Mouse (Mus musculus): ENCODE data around the gene Aqp5. TPM values are rescaled to one million over a fixed set of nuclear protein-coding genes. Genes with fewer than 3 reads are reported as not detected.
A peak's percentile ranks its signal among the peaks of the same experiment; 100 is the strongest.

The Aqp5 gene
- total RNA-seq, 2 experiments from 2014 or later = 0.32 to 0.62 TPM

DNA sequence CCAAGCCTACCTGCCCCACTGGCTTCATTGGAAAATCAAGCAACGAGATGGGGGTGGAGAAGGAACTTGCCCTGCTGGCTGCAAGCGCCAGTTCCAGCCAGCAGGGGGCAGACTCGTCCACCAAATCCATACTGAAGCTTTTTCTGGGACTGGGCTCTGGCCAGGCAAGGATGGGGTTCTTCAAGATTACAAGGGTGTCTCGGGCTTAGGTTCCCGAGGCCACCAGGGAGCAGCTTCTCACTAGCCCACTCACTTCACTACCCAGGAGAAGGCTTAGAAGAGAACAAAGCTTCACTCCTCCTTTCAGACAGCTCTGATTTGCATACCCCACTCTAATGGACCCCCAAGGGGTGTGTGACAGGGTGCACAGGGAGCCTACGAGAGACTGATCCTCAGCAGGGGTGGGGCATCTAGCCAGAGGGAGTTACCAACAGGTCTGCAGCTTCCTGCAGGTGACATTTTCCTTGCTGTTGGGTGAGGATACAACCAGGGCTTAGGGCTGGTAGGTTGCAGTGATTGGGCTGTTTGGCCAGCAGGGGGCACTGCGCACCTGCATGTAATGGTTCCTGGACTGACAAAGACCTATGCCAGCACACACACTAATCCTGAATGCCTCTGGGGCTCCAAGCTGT, 5.6 kb downstream of the Aqp5 start:
- DNase-seq (ENCODE audit: low spot score in 2 of 2) = peak; percentile 94 to 95

- no peak for DNase-seq (ENCODE audit: low spot score in 2 of 2)
These were observed 6.3 kb downstream of the Aqp5 start for GRCm38 (mm10) chr15:99596841-99597240.

- DNase-seq (ENCODE audit: low spot score in 2 of 2) = no peak
These were observed 7.0 kb downstream of the Aqp5 start for GRCm38 (mm10) chr15:99597596-99597995.

- no peak for DNase-seq (ENCODE audit: low spot score in 2 of 2)
These were observed 8.9 kb downstream of the Aqp5 start for GRCm38 (mm10) chr15:99599245-99600070.

GRCm38 (mm10) chr15:99600986-99601822, 10.6 kb downstream of the Aqp5 start, which contains the start of gene Aqp6:
Gene Aqp6, plus strand, starts transcription at chr15:99601400.
- no peak for DNase-seq (ENCODE audit: low spot score in 2 of 2)

GRCm38 (mm10) chr15:99601823-99602120, 11.2 kb downstream of the Aqp5 start:
- no peak for DNase-seq (ENCODE audit: low spot score in 2 of 2)

- no peak for DNase-seq (ENCODE audit: low spot score in 2 of 2)
These were observed 11.7 kb downstream of the Aqp5 start for GRCm38 (mm10) chr15:99602206-99602820.

DNA sequence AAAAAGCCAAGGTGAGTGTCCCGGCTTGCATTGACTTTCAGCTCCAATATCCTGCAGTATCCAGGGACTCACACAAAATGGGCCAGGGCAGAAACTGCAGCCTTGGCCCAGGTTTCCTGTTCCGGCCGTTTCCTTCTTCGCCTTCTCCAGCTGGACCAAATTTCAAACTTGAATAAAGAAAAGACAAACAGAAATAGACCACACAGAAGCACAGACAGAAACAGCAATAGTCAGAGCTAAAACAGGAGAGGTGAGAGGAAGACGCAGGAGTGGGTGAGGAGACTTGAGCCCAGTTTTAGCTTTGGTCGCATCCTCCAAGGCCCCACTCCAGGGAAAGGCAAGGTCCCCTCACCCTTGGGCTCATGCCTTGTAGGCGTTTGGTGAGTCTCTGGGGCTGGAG, 12.6 kb downstream of the Aqp5 start:
- no peak for DNase-seq (ENCODE audit: low spot score in 2 of 2)

GRCm38 (mm10) chr15:99605595-99605994, 15.0 kb downstream of the Aqp5 start:
- no peak for DNase-seq (ENCODE audit: low spot score in 2 of 2)

DNA sequence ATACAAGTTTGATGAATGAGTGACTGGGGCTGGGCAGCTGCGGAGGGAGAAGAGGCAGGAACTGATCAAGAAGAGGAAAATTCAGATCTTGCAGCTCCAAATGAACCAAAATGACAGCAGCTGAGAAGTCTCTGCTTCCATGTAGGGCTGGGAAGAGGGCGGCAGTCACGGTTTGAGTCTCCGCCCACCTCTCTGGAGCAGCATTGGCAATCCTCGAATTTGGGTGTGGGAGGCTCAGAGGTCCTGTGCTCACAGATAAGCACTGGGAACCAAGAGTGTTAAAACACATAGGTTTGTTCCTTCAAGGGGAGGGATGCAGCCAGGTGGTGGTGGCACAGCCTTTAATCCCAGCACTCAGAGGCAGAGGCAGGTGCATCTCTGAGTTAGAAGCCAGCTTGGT, 15.9 kb downstream of the Aqp5 start:
- no peak for DNase-seq (ENCODE audit: low spot score in 2 of 2)

- DNase-seq (ENCODE audit: low spot score in 2 of 2) = no peak
These were observed 17.0 kb downstream of the Aqp5 start for GRCm38 (mm10) chr15:99607388-99608113.

GRCm38 (mm10) chr15:99608382-99609125, 18.0 kb downstream of the Aqp5 start:
- no peak for DNase-seq (ENCODE audit: low spot score in 2 of 2)

- no peak for DNase-seq (ENCODE audit: low spot score in 2 of 2)
These were observed 21.0 kb downstream of the Aqp5 start for GRCm38 (mm10) chr15:99611563-99611962.

- no peak for DNase-seq (ENCODE audit: low spot score in 2 of 2)
These were observed 23.7 kb downstream of the Aqp5 start for GRCm38 (mm10) chr15:99614273-99614672.

DNA sequence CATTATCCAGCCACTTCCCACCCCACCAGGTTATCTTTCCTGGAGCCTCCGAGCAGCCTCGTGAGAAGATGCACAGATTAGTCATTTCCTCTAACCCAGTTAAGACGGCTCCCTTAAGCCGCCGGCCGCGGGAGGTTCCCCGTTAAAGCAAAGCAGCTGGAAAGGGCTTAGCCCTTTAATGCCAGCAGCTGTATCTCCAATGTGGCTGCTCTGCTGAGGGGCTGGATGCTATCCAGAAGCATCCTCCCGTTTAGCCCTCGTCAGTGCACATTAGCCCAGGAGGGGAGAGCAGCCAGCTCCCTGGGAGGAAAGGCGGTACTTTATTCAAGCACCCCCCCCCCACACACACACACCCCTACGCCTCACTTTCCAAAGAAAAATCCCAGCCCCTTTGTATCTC, 24.2 kb downstream of the Aqp5 start:
- peak in 1 of 2 experiments; percentile 21 for DNase-seq (ENCODE audit: low spot score in 2 of 2)

GRCm38 (mm10) chr15:99615246-99615645, 24.7 kb downstream of the Aqp5 start:
- no peak for DNase-seq (ENCODE audit: low spot score in 2 of 2)

DNA sequence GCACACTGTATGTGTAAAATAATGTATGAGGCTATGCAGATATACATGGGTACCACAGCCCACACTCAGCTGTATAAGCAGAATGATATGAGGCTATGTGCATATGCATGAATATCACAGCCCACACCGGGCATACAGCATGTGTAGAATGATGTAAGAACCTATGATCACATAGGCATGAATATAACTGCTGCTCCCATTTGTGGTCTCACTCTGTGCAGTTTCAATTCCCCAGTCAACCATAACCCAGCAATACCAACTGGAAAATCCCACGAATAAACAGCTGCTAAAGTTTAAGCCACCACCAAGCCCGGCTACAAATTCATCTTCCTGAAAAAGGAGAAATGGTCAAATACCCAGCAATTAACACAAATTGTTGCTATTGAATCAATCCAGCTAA, 28.0 kb downstream of the Aqp5 start:
- no peak for DNase-seq (ENCODE audit: low spot score in 2 of 2)

DNA sequence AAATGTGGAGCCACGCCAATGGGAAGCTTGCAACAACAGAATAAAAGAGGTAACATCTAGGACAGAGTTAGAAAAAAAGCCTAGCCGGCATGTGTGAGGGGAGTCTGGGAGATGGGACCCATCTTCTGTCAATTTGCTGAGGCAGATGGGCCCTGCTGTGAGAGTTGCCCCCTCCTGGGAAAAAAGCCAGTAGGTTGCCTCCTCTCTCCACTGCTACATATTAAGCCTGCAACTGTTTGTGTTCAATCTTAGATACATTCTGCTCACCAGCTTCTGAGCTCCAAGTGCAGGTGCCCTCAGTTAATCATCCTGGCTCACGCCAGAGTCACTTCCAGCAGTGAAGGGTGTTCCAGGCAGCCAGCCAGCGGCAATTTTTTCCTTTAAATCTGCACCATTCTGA, 29.2 kb downstream of the Aqp5 start:
- DNase-seq (ENCODE audit: low spot score in 2 of 2) = no peak

DNA sequence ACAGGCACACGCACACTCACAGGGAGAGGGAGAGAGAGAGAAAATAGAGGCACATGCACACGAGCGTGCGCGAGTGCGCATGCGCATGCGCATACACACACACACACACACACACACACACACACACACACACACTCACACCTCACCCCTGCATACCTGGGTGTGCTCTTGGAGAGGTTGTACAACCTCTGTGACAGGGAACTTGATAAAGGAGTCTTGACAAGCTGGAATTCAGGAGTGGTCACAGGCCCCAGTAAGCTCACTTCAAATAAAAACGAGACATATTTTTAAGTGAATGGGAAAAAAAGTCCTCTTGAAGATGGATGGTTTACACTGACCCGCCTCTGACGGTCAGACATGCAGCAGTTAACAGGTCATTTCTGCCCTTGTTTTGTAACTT, 31.5 kb downstream of the Aqp5 start:
- DNase-seq (ENCODE audit: low spot score in 2 of 2) = no peak

DNA sequence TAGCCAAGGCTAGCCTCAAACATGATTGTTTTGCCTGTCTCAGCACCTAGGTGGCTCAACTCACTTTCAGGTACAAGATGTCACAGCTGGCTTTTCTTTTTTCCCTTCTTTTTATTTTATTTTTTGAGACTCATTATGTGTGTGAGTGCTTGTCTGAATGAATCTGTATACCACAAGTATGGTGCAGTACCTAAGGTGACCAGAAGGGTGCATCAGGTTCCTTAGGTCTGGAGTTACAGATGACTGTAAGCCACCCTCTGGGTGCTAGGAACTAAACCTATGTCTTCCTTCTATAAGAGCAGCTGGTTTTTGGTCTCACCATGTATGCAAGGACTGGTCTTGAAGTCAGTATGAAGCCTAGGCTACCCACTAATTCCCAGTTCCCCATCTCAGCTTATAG, 41.0 kb downstream of the Aqp5 start:
- DNase-seq (ENCODE audit: low spot score in 2 of 2) = no peak
